Mouse (Mus musculus): ENCODE measurements around the gene Cpa4.

GRCm38 (mm10) chr6:30549231-30549761 lies 18.9 kb upstream of the Cpa4 start:
- TF ChIP-seq POLR2A (IDR thresholded peaks at IDR 0.05; ENCODE audit: borderline replicate concordance, low read depth, low read length) (no peak), CTCF (IDR thresholded peaks at IDR 0.05; ENCODE audit: low read depth, low read length) (no peak)

Data from bone marrow macrophage, adult 2 months (primary cell).